Mouse (Mus musculus): ENCODE results near the gene Polk.

Polk gene

GRCm38 (mm10) chr13:96529542-96529941 is 12.8 kb downstream of the Polk start:
- no peak for DNase-seq (ENCODE audit: low spot score in 2 of 2)

GRCm38 (mm10) chr13:96528776-96529175 is 13.6 kb downstream of the Polk start:
- DNase-seq (ENCODE audit: low spot score in 2 of 2): no peak

DNA sequence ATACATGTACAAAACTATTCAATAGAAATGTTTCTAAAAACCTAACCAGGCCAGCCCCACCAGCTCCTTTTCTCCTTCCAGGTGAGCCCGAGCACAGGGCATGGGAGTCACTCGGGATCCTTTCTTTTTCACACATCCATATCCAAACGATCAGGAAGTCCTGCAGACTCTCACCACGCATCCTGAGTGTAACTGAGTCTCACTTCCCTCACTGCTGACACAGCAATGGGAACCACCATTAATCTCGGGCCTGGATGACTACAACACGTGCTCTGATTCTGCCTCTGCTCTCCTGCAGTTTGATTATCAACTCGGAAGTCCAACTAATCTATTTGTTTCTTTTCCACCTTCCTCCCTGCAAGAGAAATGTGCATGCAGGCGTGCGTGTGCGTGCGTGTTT is 14.5 kb downstream of the Polk start:
- DNase-seq (ENCODE audit: low spot score in 2 of 2): no peak

- no peak for DNase-seq (ENCODE audit: low spot score in 2 of 2)
These were observed 15.4 kb downstream of the Polk start for GRCm38 (mm10) chr13:96527022-96527421.

DNA sequence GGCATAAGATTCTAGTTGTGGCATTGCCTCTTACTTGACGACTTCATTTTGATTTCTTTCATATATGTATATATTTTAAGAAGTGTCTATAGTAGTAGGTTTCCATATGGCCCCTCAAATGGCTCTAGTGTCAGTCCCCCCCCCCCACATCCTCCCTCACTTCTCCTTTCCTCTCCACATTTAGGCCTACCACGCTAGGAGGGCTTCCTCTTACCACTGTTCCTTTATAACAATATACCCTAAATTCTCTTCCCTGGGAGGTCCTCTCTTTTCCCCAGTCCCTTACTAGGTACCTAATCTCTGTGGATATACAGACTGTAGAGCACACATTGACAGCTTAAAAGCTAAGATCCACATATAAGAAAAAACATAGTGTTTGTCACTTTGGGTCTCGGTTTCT is 21.1 kb downstream of the Polk start:
- DNase-seq (ENCODE audit: low spot score in 2 of 2): no peak

DNA sequence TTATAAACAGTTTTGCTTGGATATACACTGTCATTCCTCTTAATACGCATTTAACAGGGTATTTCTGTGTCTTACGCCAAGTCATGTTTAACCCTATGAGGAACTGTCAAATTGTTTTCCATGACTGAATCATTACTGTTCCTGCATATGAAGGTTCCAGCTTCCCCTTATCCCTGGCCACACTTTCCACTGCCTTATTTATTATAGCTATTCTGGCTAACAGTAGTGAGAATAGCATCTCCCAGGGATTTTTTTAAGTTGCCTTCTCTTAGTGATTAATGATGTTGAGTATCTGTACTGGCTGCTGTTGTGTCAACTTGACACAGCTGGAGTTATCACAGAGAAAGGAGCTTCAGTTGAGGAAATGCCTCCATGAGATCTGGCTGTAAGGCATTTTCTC is 25.0 kb downstream of the Polk start:
- no peak for DNase-seq (ENCODE audit: low spot score in 2 of 2)

DNA sequence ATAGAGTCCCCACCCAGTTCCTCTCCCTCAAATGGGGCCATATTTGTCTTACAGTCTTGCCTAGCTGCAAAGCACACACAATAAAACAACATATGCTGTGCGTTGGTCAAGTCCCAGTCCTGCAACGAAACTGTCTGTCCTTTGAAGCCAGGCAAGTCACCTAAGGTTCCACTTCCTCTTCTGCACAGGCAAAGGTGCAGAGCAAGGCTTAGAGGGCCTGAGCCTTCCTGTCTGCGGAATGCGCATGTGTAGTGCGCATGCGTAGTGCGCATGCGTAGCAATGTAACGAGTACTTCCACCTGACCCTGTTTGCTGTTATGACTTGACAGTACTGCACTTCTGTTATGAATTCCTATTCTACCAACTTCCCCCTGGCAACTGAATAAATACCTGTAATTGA is 26.1 kb downstream of the Polk start:
- DNase-seq (ENCODE audit: low spot score in 2 of 2): no peak

- no peak for DNase-seq (ENCODE audit: low spot score in 2 of 2)
These were observed 28.0 kb downstream of the Polk start for GRCm38 (mm10) chr13:96514154-96514942.

DNA sequence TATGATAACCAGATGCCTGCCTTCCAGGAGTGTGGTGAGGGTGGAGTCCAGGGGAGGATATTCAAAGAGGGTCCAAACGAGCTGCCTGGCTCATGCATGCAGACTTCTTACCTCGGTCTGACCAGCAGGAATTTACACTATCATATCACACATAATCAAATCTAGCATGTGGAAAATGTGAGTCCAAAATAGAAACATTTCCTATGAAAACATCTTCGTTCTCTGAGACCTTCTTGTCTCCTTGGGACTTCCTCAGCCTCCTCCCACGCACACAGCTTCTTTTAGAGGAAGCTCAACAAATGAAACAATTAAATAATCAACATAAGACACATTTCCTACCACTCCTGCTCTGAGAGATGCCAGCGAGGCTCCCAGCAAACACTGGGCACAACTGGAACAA is 30.5 kb downstream of the Polk start:
- no peak for DNase-seq (ENCODE audit: low spot score in 2 of 2)

- DNase-seq (ENCODE audit: low spot score in 2 of 2): no peak
These were observed 31.1 kb downstream of the Polk start for GRCm38 (mm10) chr13:96511262-96511661.

GRCm38 (mm10) chr13:96510635-96511034 is 31.7 kb downstream of the Polk start:
- peak in 1 of 2 experiments; percentile 31 for DNase-seq (ENCODE audit: low spot score in 2 of 2)

DNA sequence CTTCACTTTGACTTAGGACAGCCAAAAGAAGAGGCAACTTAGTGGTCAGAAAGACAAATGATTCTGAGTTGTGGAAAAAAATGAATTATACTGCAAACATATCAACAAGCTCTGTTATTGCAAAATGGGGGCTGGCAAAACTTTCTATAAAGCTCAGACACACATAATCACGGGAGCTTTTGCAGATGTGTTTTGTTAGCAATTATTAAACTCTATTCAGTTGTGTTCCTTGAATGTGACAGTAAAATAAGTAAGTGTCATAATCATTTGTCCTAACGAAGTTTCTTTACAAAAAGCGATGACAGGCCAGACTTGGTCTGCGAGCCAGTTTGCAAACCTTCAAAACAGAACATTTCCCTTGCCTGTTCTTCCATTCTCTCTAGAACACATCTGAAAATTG is 34.8 kb downstream of the Polk start:
- no peak for DNase-seq (ENCODE audit: low spot score in 2 of 2)

DNA sequence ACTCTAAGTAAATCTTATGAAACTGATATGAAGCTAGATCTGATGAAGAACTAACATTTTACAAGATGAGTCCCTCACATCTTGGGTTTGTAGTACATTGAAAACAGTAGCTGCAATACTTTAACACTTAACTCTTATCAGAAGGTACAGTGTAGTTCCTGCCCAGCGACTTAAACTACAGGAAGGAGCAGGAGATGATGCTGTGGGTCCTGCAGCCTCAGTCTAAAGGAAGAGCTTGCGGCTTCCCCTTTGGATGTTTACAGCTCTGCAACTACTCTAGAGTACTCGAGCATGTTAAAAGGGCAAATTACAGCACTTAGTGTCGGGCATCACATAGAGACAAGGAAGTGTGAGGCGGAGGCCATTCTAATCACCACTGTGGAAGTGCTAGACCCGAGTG is 36.1 kb downstream of the Polk start:
- DNase-seq (ENCODE audit: low spot score in 2 of 2): no peak

DNA sequence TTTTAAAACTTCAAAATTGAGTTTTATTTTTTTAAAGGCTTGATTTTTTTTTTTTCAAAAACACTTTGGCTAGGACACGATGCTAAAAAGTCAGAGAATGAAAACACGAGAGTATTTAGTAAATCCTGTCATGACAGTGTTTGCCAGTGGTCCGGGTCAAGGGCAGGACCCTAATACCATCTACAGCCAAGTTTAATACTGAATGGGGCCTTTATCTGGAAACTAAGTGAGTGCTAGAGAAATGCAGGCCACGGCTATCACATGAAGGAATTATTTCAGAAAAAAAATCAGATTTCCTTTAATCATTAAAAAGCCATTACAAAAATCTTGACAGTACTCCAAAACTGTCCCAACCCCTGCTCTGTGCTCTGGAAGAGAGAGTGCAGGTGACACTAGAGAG is 36.7 kb downstream of the Polk start:
- DNase-seq (ENCODE audit: low spot score in 2 of 2): no peak

- no peak for DNase-seq (ENCODE audit: low spot score in 2 of 2)
These were observed 42.5 kb downstream of the Polk start for GRCm38 (mm10) chr13:96499891-96500290.

DNA sequence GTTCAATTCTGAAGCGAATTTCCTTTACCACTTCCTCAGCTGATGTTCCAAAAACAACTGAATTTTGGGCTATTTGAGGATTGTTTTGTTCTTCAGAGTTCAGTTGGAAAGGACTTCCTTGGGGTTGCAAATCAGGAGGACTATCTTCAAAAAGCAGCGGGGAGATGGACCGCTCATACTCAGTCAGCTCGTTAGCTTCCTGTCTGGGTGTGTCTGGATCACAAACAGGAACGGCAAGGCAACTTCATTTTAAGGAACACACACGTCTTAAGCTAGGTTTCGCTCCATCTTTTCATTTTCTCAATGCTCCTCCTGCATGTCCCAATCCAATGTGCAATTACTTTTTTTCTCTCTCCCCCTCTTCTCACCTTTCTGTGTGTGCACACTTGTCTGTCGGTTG is 45.7 kb downstream of the Polk start:
- DNase-seq (ENCODE audit: low spot score in 2 of 2): no peak

- DNase-seq (ENCODE audit: low spot score in 2 of 2): no peak
These were observed 51.9 kb downstream of the Polk start, which contains the start of gene Gm17622 for GRCm38 (mm10) chr13:96490433-96490832. TSS of gene Gm17622 (plus strand) at chr13:96490733.

GRCm38 (mm10) chr13:96487968-96488367 is 54.4 kb downstream of the Polk start:
- no peak for DNase-seq (ENCODE audit: low spot score in 2 of 2)

DNA sequence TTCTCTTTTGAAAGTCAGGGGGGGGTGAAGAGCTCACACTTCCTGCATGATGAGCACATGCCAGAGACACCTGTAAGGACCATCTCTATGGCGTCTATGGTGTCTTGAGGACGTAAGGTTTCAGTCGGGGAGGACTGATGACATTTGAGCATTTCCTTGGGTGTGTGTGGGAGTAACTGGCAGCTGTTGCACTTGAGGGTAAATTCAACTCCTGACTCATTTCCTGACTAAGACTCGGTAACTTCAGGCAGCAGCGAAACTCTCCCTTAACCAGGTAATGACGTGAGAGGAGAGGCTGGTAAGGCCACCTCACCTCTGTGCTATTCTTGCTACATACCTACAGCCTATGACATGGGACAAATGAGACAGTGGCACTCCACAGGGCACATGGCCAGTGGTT is 55.1 kb downstream of the Polk start:
- DNase-seq (ENCODE audit: low spot score in 2 of 2): no peak

DNA sequence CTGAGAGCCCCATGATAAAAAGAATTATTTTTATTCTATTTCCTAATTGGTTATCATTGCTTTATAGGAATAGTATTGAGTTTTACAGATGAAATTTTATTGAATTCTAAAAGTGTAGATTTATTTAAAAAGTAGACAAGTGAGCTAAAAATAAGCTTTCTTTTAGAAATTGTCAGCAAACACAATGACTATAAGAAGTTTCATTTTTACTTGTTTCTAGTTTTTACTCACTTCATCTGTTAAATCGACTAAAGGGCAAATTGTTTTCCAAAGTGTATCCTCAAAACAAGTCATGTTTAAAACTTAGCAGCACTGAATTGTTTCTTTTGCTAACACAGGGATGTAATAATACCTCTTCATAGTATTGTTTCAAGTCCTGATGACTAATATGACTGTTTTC is 63.4 kb downstream of the Polk start:
- DNase-seq (ENCODE audit: low spot score in 2 of 2): no peak

DNA sequence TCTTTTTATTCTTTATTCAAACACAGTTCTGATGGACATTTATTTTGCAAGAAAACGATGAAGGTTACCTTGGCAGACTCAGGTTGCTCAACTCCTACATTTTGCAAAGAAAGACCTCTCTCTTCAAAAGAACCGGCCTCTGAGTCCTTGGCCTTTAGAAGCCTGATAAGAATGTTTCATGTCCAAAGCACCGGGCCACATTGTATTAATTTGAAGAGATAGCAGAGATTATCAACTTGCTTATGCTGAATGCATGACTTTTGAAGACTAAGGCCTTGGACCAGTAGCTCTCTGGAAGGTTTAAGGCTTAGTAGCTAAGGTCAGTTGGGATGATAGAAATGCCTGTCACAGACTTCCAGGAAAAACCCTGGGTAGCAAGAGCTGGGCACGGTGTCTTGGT is 65.2 kb downstream of the Polk start:
- DNase-seq (ENCODE audit: low spot score in 2 of 2): no peak

DNA sequence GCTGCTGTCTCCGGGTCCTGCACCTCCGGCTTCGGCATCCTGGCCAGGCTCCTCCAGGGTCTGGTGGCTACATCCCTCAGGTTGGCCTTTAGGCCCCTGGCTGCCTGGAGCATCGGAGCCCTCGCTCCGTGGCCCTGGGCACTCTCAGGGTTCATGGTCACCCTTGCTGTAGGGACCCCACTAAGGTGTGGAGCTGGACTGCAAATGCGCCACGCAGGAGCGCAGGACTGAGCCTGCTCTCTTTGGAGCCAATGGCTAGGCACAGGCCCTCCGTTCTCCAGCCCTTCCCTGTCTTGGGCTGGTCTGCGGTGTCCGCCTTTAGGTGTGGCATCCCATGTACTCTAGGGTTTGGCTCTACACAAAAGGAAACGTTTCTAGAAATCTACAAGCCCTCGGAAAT is 71.4 kb downstream of the Polk start, which contains the start of gene Ankdd1b:
Ankdd1b (minus strand) TSS at position 242 of the 400 bp plus-strand sequence.
- DNase-seq (ENCODE audit: low spot score in 2 of 2): peak in 1 of 2 experiments; percentile 12

GRCm38 (mm10) chr13:96470556-96470955 is 71.8 kb downstream of the Polk start:
- DNase-seq (ENCODE audit: low spot score in 2 of 2): no peak

- no peak for DNase-seq (ENCODE audit: low spot score in 2 of 2)
These were observed 73.7 kb downstream of the Polk start for GRCm38 (mm10) chr13:96468678-96469077.
